Mouse (Mus musculus): ENCODE measurements around the gene Mrps12. TPM values are rescaled to one million over a fixed set of nuclear protein-coding genes. Genes with fewer than 3 reads are reported as not detected.

The Mrps12 gene
- polyA plus RNA-seq (2015; fragmentation: Nextera tagmentation; extraction: Ambion mirVana), result 108 and 117 TPM in 2 replicates

- H3K9ac ChIP-seq, result peak within 1 kb of the TSS; percentile 93
- ATAC-seq (ENCODE audit: extremely low read depth, insufficient number of reproducible peaks, low FRiP score, low TSS enrichment), result peak; percentile 90
- H3K9me3 ChIP-seq, result no peaks in the 10 kb centered on the region
- under 1% methylated on average over 39 of the region's 39 CpGs for WGBS
- H3K27ac ChIP-seq (replicated peaks), result peak within 1 kb of the TSS; percentile 85
- H3K4me3 ChIP-seq, result peak within 1 kb of the TSS; percentile 70
- no peaks in the 10 kb centered on the region for H3K27me3 ChIP-seq (replicated peaks)
- H3K36me3 ChIP-seq, result peaks cover 65% of the 10 kb centered on the region
- peak within 1 kb of the TSS; percentile 87 for H3K4me2 ChIP-seq
- H3K4me1 ChIP-seq, result peaks cover 16% of the 10 kb centered on the region
Observed at GRCm38 (mm10) chr7:28741709-28742438, at the start of gene Mrps12, which contains the start of gene Sars2. Mrps12 (minus strand) TSS chr7:28741820. Sars2 (plus strand) TSS chr7:28741992.

GRCm38 (mm10) chr7:28790066-28790806, 48.6 kb upstream of the Mrps12 start:
- no peak overlapping the region for H3K4me2 ChIP-seq
- WGBS, result 54% methylated on average over 8 of the region's 8 CpGs
- H3K9me3 ChIP-seq, result no peaks in the 10 kb centered on the region
- ATAC-seq (ENCODE audit: extremely low read depth, insufficient number of reproducible peaks, low FRiP score, low TSS enrichment), result no peak
- no peak overlapping the region for H3K9ac ChIP-seq
- H3K36me3 ChIP-seq, result peaks cover 28% of the 10 kb centered on the region
- 0 out of 2 replicates have a peak, but pooled peaks cover 17% of the 10 kb centered on the region for H3K4me1 ChIP-seq
- H3K27me3 ChIP-seq (replicated peaks), result no peaks in the 10 kb centered on the region
- H3K4me3 ChIP-seq, result no peak overlapping the region
- no peak overlapping the region for H3K27ac ChIP-seq (replicated peaks)

- Histone ChIP-seq H3K4me1 (0 out of 2 replicates have a peak, but pooled peaks cover 17% of the 10 kb centered on the region), H3K9ac (no peak overlapping the region), H3K4me3 (no peak overlapping the region), H3K9me3 (no peaks in the 10 kb centered on the region), H3K4me2 (no peak overlapping the region), H3K27me3 (replicated peaks) (no peaks in the 10 kb centered on the region), H3K27ac (replicated peaks) (no peak overlapping the region), H3K36me3 (peaks cover 36% of the 10 kb centered on the region)
- ATAC-seq (ENCODE audit: extremely low read depth, insufficient number of reproducible peaks, low FRiP score, low TSS enrichment), result no peak
- WGBS, result 76% methylated on average over 3 of the region's 3 CpGs
Observed at GRCm38 (mm10) chr7:28789235-28789634, 47.6 kb upstream of the Mrps12 start.

- Histone ChIP-seq H3K9ac (no peak within 1 kb of the TSS), H3K4me1 (0 out of 2 replicates have a peak, but pooled peaks cover 17% of the 10 kb centered on the region), H3K4me3 (no peak within 1 kb of the TSS), H3K9me3 (no peaks in the 10 kb centered on the region), H3K27me3 (replicated peaks) (no peaks in the 10 kb centered on the region), H3K36me3 (peaks cover 43% of the 10 kb centered on the region), H3K27ac (replicated peaks) (no peak within 1 kb of the TSS), H3K4me2 (no peak within 1 kb of the TSS)
- no peak for ATAC-seq (ENCODE audit: extremely low read depth, insufficient number of reproducible peaks, low FRiP score, low TSS enrichment)
- WGBS, result 54% methylated on average over 5 of the region's 5 CpGs
Observed at GRCm38 (mm10) chr7:28788307-28789195, 46.9 kb upstream of the Mrps12 start, which contains the start of gene Rinl. Rinl (plus strand) TSS chr7:28788969.

GRCm38 (mm10) chr7:28787884-28788283, 46.3 kb upstream of the Mrps12 start:
- 92% methylated on average over 9 of the region's 9 CpGs for whole genome bisulfite sequencing
- no peak overlapping the region for H3K27ac ChIP-seq (replicated peaks)
- H3K4me1 ChIP-seq, result peaks cover 20% of the 10 kb centered on the region
- no peaks in the 10 kb centered on the region for H3K9me3 ChIP-seq
- H3K36me3 ChIP-seq, result peaks cover 49% of the 10 kb centered on the region
- no peak overlapping the region for H3K9ac ChIP-seq
- no peak overlapping the region for H3K4me2 ChIP-seq
- no peak for ATAC-seq (ENCODE audit: extremely low read depth, insufficient number of reproducible peaks, low FRiP score, low TSS enrichment)
- H3K27me3 ChIP-seq (replicated peaks), result no peaks in the 10 kb centered on the region
- no peak overlapping the region for H3K4me3 ChIP-seq

- Histone ChIP-seq H3K4me2 (no peak overlapping the region), H3K9me3 (no peaks in the 10 kb centered on the region), H3K9ac (no peak overlapping the region), H3K36me3 (peaks cover 52% of the 10 kb centered on the region), H3K27ac (replicated peaks) (no peak overlapping the region), H3K4me1 (peaks cover 37% of the 10 kb centered on the region), H3K4me3 (no peak overlapping the region), H3K27me3 (replicated peaks) (no peaks in the 10 kb centered on the region)
- WGBS, result 63% methylated on average over 5 of the region's 5 CpGs
- no peak for ATAC-seq (ENCODE audit: extremely low read depth, insufficient number of reproducible peaks, low FRiP score, low TSS enrichment)
Observed at GRCm38 (mm10) chr7:28785161-28785560, 43.5 kb upstream of the Mrps12 start.

- ATAC-seq (ENCODE audit: extremely low read depth, insufficient number of reproducible peaks, low FRiP score, low TSS enrichment), result no peak
- H3K4me2 ChIP-seq, result no peak overlapping the region
Observed at GRCm38 (mm10) chr7:28781261-28781663, 39.6 kb upstream of the Mrps12 start.

GRCm38 (mm10) chr7:28780857-28781256, 39.2 kb upstream of the Mrps12 start:
- no peak overlapping the region for H3K4me2 ChIP-seq
- H3K9ac ChIP-seq, result peak overlapping the region; percentile 54
- no peak for ATAC-seq (ENCODE audit: extremely low read depth, insufficient number of reproducible peaks, low FRiP score, low TSS enrichment)
- no peaks in the 10 kb centered on the region for H3K9me3 ChIP-seq
- no peak overlapping the region for H3K4me3 ChIP-seq
- 0 out of 2 replicates have a peak overlapping the region, but pooled peaks have one; percentile 53 for H3K27ac ChIP-seq (replicated peaks)
- H3K27me3 ChIP-seq (replicated peaks), result no peaks in the 10 kb centered on the region
- H3K4me1 ChIP-seq, result peaks cover 22% of the 10 kb centered on the region
- H3K36me3 ChIP-seq, result peaks cover 41% of the 10 kb centered on the region
- WGBS, result 54% methylated on average over 7 of the region's 7 CpGs

More at GRCm38 (mm10) chr7:28781261-28781663, 39.6 kb upstream of the Mrps12 start:
- no peaks in the 10 kb centered on the region for H3K9me3 ChIP-seq
- H3K9ac ChIP-seq, result peak overlapping the region; percentile 54; the same call in 1 of the 2 replicates
- 84% methylated on average over 8 of the region's 8 CpGs for WGBS
- peaks cover 43% of the 10 kb centered on the region for H3K36me3 ChIP-seq
- no peak overlapping the region for H3K27ac ChIP-seq (replicated peaks)
- peaks cover 24% of the 10 kb centered on the region for H3K4me1 ChIP-seq
- no peak overlapping the region for H3K4me3 ChIP-seq
- H3K27me3 ChIP-seq (replicated peaks), result no peaks in the 10 kb centered on the region

- Histone ChIP-seq H3K27ac (replicated peaks) (peak overlapping the region; percentile 53; the same call in 1 of the 2 replicates), H3K9ac (peak overlapping the region; percentile 73), H3K9me3 (no peaks in the 10 kb centered on the region), H3K36me3 (peaks cover 40% of the 10 kb centered on the region), H3K4me3 (no peak overlapping the region), H3K4me1 (peaks cover 22% of the 10 kb centered on the region), H3K4me2 (no peak overlapping the region), H3K27me3 (replicated peaks) (no peaks in the 10 kb centered on the region)
- no peak for ATAC-seq (ENCODE audit: extremely low read depth, insufficient number of reproducible peaks, low FRiP score, low TSS enrichment)
- WGBS, result 46% methylated on average over 6 of the region's 6 CpGs
Observed at GRCm38 (mm10) chr7:28780067-28780658, 38.5 kb upstream of the Mrps12 start.

- Histone ChIP-seq H3K9ac (no peak overlapping the region), H3K36me3 (peaks cover 36% of the 10 kb centered on the region), H3K9me3 (no peaks in the 10 kb centered on the region), H3K4me2 (no peak overlapping the region), H3K4me1 (peaks cover 22% of the 10 kb centered on the region), H3K27me3 (replicated peaks) (no peaks in the 10 kb centered on the region), H3K4me3 (no peak overlapping the region), H3K27ac (replicated peaks) (no peak overlapping the region)
- ATAC-seq (ENCODE audit: extremely low read depth, insufficient number of reproducible peaks, low FRiP score, low TSS enrichment), result no peak
- WGBS, result 80% methylated on average over 9 of the region's 9 CpGs
Observed at GRCm38 (mm10) chr7:28778825-28779224, 37.2 kb upstream of the Mrps12 start.
